Mouse (Mus musculus): Measurements from ENCODE around the gene Cacna1a.

DNA sequence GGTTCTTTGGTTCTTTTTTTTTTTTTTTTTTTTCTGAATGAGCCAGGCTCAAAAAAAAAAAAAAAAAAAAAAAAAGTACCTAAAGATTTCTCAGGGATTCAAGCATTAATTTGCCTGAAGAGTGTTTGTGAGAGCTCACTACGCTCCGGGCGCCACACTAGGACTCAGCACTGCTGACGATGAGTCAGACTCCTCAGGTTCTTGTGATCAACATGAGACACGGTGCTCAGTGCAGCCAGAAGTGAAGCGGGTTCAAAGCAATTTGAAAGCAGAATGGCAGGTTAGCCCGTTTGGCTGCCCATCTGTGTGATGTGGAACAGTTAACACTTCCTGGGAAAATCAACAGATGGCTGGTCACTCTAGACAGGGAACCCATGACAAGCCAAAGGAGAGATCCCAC, 139.8 kb downstream of the Cacna1a start:
- no peak for TF ChIP-seq POLR2A (IDR thresholded peaks at IDR 0.05; ENCODE audit: borderline replicate concordance, control insufficient read depth, low read depth, low read length)
- TF ChIP-seq CTCF (IDR thresholded peaks at IDR 0.05; ENCODE audit: control insufficient read depth, insufficient read depth, low read length) = no peak
